Mouse (Mus musculus): Measurements from ENCODE around the gene Lhx2.

The Lhx2 gene

GRCm38 (mm10) chr2:38404007-38404596 is 65.0 kb downstream of the Lhx2 start:
- no peak for DNase-seq (ENCODE audit: low read depth in 2 of 2, low spot score in 2 of 2)

- no peak for DNase-seq (ENCODE audit: low read depth in 2 of 2, low spot score in 2 of 2)
These were observed 66.3 kb downstream of the Lhx2 start for GRCm38 (mm10) chr2:38405356-38405755.

GRCm38 (mm10) chr2:38409309-38409708 is 70.2 kb downstream of the Lhx2 start:
- no peak for DNase-seq (ENCODE audit: low read depth in 2 of 2, low spot score in 2 of 2)

- DNase-seq (ENCODE audit: low read depth in 2 of 2, low spot score in 2 of 2) = no peak
These were observed 71.1 kb downstream of the Lhx2 start for GRCm38 (mm10) chr2:38410227-38410626.

- DNase-seq (ENCODE audit: low read depth in 2 of 2, low spot score in 2 of 2) = no peak
These were observed 73.6 kb downstream of the Lhx2 start for GRCm38 (mm10) chr2:38412599-38413177.

GRCm38 (mm10) chr2:38417970-38418369 is 78.9 kb downstream of the Lhx2 start:
- DNase-seq (ENCODE audit: low read depth in 2 of 2, low spot score in 2 of 2) = no peak
